Mouse (Mus musculus): ENCODE measurements around the gene Tekt1.

The Tekt1 gene

GRCm38 (mm10) chr11:72362347-72362741, at the start of gene Tekt1:
TSS of gene Tekt1 (minus strand) at chr11:72362442.
- DNase-seq (ENCODE audit: low spot score) = no peak

GRCm38 (mm10) chr11:72411945-72412344, 49.7 kb upstream of the Tekt1 start:
- DNase-seq (ENCODE audit: low spot score) = no peak

- DNase-seq (ENCODE audit: low spot score) = peak; percentile 35
These were observed 49.1 kb upstream of the Tekt1 start, which contains the start of gene Smtnl2 for GRCm38 (mm10) chr11:72411093-72411921. TSS of gene Smtnl2 (minus strand) at chr11:72411713.

GRCm38 (mm10) chr11:72410521-72411092, 48.4 kb upstream of the Tekt1 start:
- no peak for DNase-seq (ENCODE audit: low spot score)

GRCm38 (mm10) chr11:72409649-72410385, 47.6 kb upstream of the Tekt1 start:
- DNase-seq (ENCODE audit: low spot score) = no peak

- DNase-seq (ENCODE audit: low spot score) = no peak
These were observed 46.4 kb upstream of the Tekt1 start for GRCm38 (mm10) chr11:72408451-72409170.

GRCm38 (mm10) chr11:72407574-72407973, 45.3 kb upstream of the Tekt1 start:
- DNase-seq (ENCODE audit: low spot score) = no peak

GRCm38 (mm10) chr11:72407081-72407480, 44.8 kb upstream of the Tekt1 start:
- DNase-seq (ENCODE audit: low spot score) = no peak

- DNase-seq (ENCODE audit: low spot score) = no peak
These were observed 43.9 kb upstream of the Tekt1 start for GRCm38 (mm10) chr11:72406079-72406675.

- DNase-seq (ENCODE audit: low spot score) = no peak
These were observed 43.3 kb upstream of the Tekt1 start for GRCm38 (mm10) chr11:72405532-72405931.

GRCm38 (mm10) chr11:72402969-72403368, 40.7 kb upstream of the Tekt1 start:
- no peak for DNase-seq (ENCODE audit: low spot score)

GRCm38 (mm10) chr11:72402017-72402416, 39.8 kb upstream of the Tekt1 start:
- no peak for DNase-seq (ENCODE audit: low spot score)

GRCm38 (mm10) chr11:72401068-72401467, 38.8 kb upstream of the Tekt1 start:
- no peak for DNase-seq (ENCODE audit: low spot score)

GRCm38 (mm10) chr11:72397811-72398525, 35.7 kb upstream of the Tekt1 start:
- no peak for DNase-seq (ENCODE audit: low spot score)

- DNase-seq (ENCODE audit: low spot score) = peak; percentile 45
These were observed 34.8 kb upstream of the Tekt1 start for GRCm38 (mm10) chr11:72397072-72397471.

- no peak for DNase-seq (ENCODE audit: low spot score)
These were observed 34.4 kb upstream of the Tekt1 start for GRCm38 (mm10) chr11:72396621-72397020.

- no peak for DNase-seq (ENCODE audit: low spot score)
These were observed 33.4 kb upstream of the Tekt1 start for GRCm38 (mm10) chr11:72395652-72396051.

GRCm38 (mm10) chr11:72394694-72395093, 32.5 kb upstream of the Tekt1 start:
- DNase-seq (ENCODE audit: low spot score) = no peak

GRCm38 (mm10) chr11:72393669-72394068, 31.4 kb upstream of the Tekt1 start:
- peak; percentile 39 for DNase-seq (ENCODE audit: low spot score)

- no peak for DNase-seq (ENCODE audit: low spot score)
These were observed 31.0 kb upstream of the Tekt1 start for GRCm38 (mm10) chr11:72393243-72393642.

- DNase-seq (ENCODE audit: low spot score) = no peak
These were observed 28.9 kb upstream of the Tekt1 start for GRCm38 (mm10) chr11:72391181-72391580.
